Mouse (Mus musculus) lung, postnatal 36 days (tissue): ENCODE results near the gene Nanos2.

Experiments used
- DNase-seq: peaks from one replicate; pipeline ENCODE4 v3.0.0; 2022; ENCODE audit warnings: mixed read lengths

Nanos2 gene

DNA sequence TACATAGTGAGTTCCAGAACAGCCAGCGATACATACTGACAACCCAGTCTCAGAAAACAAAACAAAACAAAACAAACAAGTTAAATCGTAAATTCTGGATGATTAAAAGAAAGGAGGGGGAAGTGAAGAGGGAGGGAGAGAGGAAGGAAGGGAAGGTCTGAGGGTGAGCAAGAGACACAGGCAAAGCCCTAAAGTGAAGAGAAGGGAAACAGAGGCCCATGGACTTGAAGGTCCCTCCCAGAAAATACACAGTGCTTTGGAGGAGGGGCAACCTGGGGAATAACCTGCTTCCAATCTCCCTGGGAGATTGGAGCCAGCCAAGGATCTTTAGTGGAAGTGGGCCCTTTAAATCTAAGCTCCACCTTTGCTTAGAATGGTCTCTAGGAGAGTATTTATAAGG, at the start of gene Nanos2:
Gene Nanos2 (plus strand): TSS at position 301 of the 400 bp plus-strand sequence.
- no peak for DNase-seq

GRCm38 (mm10) chr7:18942376-18942775, 44.8 kb upstream of the Nanos2 start:
- DNase-seq, result no peak

DNA sequence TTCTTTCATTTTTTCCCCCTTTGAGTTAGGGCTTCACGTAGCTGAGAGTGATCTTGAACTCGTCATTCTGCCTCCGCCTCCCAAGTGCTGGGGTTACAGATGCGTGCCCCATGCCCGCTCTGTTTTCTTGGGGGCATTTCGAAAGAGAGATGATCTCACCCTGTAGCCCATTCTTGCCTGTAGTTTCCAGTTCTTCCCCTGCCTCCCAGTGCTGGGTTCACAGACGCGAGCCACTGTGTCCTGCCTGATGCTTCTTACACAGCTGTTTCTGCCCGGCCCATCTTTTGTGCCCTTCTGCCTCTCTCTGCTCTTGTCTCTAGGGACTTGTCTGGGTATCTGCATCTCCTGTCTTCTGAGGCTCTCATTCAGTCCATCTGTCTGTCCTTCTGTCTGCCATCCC, 44.4 kb upstream of the Nanos2 start:
- no peak for DNase-seq

GRCm38 (mm10) chr7:18948151-18948550, 39.0 kb upstream of the Nanos2 start:
- peak; percentile 87 for DNase-seq

DNA sequence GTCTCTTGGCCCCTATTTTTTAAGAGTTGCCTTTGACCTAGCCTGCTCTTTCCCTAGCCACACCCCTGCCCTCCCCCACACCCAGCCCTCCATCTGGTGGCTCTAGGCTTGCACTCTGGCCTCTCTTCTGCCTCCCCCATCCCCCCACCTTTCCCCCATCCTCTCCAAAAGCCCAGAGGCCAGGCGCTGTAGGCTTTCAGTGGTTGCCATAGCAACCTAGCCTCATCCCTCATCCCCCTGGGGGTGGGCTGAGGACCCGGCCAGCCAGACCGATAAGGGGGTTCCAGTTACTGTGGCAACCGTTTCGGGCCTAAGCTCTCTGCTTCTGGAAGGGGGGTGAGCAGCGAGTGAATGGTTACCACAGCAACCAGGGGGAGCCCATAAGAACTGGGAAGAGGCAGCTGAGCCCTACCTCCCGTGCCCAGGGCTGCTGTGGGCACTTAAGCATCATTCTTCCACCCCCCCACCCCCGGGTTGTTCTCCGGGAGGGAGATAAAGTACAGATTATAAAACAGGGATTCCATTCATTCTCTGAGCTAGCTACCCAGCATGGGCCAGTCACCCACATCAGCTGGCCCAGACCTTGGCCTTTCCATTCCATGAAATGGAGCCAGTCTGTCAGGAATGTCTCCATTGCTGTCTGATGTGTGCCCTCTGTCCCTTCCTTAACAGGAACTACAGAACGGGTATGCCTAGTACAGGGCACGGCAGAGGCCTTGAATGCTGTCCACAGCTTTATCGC, 37.2 kb upstream of the Nanos2 start:
- DNase-seq, result no peak

GRCm38 (mm10) chr7:18950523-18951315, 36.5 kb upstream of the Nanos2 start:
- DNase-seq, result peak; percentile 17

GRCm38 (mm10) chr7:18951397-18951796, 35.8 kb upstream of the Nanos2 start:
- peak; percentile 55 for DNase-seq

- peak; percentile 53 for DNase-seq
These were observed 29.4 kb upstream of the Nanos2 start for GRCm38 (mm10) chr7:18957569-18958383.

GRCm38 (mm10) chr7:18958384-18958766, 28.8 kb upstream of the Nanos2 start:
- no peak for DNase-seq

- peak; percentile 66 for DNase-seq
These were observed 27.8 kb upstream of the Nanos2 start for GRCm38 (mm10) chr7:18959446-18959845.

GRCm38 (mm10) chr7:18962171-18962792, 24.9 kb upstream of the Nanos2 start:
- DNase-seq, result no peak

DNA sequence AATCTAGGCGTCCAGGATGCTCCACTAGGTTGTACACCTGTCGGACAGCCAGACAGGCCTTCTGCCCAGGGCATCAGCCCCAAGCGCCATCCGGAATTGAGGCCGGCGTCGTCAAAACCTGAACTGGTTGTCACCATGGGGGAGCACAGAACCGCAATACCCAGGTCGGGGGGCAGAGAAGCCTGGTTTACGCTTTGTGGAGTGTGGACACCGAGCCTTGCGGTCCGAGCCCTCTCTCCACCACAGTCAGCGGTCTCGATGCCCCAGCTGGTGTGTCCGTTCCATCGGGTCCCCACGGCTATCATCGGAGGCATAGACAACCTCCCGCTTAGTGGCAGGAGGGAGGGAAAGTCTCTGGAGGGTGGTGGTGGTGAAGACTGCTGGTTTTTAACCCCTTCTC, 24.4 kb upstream of the Nanos2 start:
- DNase-seq, result no peak

GRCm38 (mm10) chr7:18963294-18963843, 23.8 kb upstream of the Nanos2 start:
- DNase-seq, result no peak

DNA sequence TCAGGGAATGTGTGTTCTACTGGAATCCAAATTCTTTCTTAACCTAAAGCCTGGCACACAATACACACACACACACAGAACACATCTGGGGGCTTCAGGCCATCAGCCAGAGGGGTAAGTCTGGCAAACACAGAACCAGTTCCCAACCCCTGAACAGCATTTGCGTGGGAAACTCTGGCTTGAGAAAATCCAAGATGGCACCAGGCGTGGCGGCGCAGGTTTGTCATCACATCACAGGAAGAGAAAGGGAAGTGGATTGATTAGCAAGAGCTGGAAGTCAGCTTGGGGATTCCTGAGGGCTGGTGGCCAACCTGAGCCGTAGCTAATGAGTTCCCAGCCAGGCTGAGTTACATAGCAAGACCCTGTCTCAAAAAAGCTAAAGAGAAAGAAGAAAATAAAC, 21.9 kb upstream of the Nanos2 start:
- DNase-seq, result no peak

DNA sequence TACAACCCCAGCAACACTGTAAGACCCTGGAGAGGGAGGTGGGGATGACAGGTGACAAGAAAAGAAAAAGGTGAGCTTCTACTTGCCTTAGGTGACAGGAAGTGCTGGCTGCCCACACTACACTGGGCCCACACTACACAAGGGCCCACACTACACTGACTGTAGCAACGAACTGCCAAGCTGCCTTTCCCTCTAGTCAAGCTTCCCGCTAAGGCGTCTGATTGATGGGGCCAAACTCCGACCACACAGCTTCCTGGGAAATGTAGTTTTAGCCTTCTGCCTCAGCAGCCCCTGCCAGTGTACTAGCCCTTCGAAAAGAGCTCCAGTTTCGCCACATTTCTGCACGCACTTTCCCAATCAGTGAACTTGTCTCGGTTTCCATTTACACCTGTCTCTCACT, 19.6 kb upstream of the Nanos2 start:
- DNase-seq, result no peak

DNA sequence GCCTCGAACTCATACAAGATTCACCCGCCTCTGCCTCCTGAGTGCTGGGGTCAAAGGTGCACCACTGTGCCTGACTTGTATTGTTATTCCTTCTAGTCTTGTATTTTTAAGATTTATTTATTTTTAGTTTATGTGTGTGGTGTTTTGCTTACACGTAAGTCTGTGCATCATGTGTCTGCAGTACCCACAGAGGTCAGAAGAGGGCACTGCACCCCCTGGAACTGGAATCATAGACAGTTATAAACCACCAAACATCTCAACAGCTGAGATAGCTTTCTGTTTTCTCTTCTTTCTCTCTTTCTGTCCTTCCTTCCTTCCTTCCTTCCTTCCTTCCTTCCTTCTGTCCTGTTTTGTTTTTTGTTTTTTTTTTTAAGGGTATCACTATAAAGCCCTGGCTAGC, 16.2 kb upstream of the Nanos2 start:
- DNase-seq, result no peak

GRCm38 (mm10) chr7:18978381-18978780, 8.8 kb upstream of the Nanos2 start:
- no peak for DNase-seq

DNA sequence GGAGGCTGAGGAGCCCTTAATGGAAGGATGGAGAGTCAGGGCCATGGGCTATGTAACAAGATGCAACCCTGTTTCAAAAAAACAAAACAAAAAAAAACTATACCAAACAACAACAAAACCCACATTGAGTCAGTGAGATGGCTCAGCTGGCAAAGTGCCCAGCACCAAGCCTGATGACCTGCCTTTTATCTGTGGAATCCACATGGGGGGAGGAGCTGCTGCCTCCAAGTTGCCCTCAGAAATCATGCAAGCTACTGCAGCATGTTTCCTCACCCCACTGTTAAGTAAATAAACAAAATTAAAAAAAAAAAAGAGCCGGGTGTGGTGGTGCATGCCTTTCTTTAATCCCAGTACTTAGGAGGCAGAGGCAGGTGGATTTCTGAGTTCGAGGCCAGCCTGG, 697 bp upstream of the Nanos2 start:
- no peak for DNase-seq

DNA sequence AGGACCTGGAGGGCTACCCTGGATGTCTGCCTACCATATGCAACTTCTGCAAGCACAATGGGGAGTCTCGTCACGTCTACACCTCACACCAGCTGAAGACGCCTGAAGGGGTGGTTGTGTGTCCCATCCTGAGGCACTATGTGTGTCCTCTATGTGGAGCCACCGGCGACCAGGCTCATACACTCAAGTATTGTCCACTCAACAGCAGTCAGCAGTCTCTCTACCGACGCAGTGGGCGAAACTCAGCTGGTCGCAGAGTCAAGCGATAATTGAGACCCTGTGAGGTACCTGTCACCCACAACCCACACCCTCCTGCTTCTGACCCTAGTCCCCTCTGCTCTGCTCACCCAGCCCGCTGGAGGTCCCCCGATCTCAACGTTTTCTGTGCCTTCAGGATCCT, 547 bp downstream of the Nanos2 start:
- DNase-seq, result no peak

- DNase-seq, result no peak
These were observed 1.6 kb downstream of the Nanos2 start for GRCm38 (mm10) chr7:18988780-18989179.

GRCm38 (mm10) chr7:18989995-18990394, 2.8 kb downstream of the Nanos2 start:
- DNase-seq, result no peak

GRCm38 (mm10) chr7:18990601-18991295, 3.5 kb downstream of the Nanos2 start, which contains the start of gene Mypop:
Gene Mypop (plus strand): TSS chr7:18991245.
- DNase-seq, result peak; percentile 100
